Mouse (Mus musculus): ENCODE measurements at regions not wholly inside any gene's neighbourhood (a gene's known extent, or its start where the extent isn't known, plus 50 kb on each side); places are given as distances from the start of the nearest gene placed in this dataset.

- Histone ChIP-seq H3K27me3 (replicated peaks; ENCODE audit: control insufficient read depth, insufficient read depth, low read length) (peaks cover 3% of the 10 kb centered on the region; the same call in 1 of the 2 replicates), H3K4me3 (ENCODE audit: low read depth, low read length) (no peak overlapping the region), H3K4me2 (ENCODE audit: low read depth, low read length) (no peak overlapping the region), H3K36me3 (ENCODE audit: control insufficient read depth, insufficient read depth, low read length) (no peaks in the 10 kb centered on the region), H3K4me1 (ENCODE audit: control insufficient read depth, insufficient read depth, low read length) (no peaks in the 10 kb centered on the region; the same call in 1 of the 2 replicates), H3K27ac (replicated peaks; ENCODE audit: low read depth, low read length) (no peak overlapping the region), H3K9ac (ENCODE audit: low read depth, low read length) (no peak overlapping the region), H3K9me3 (ENCODE audit: control insufficient read depth, low read length) (no peaks in the 10 kb centered on the region)
- WGBS, result 38% methylated on average over 1 of the region's 1 CpGs
- no peak for DNase-seq (ENCODE audit: low spot score)
- ATAC-seq (ENCODE audit: low read depth), result no peak
Measured at GRCm38 (mm10) chr11:32937167-32937566, 112.8 kb upstream of the Smim23 start.

- 25% methylated on average over 9 of the region's 9 CpGs for WGBS
- Histone ChIP-seq H3K27ac (replicated peaks; ENCODE audit: low read depth, low read length) (0 out of 2 replicates have a peak overlapping the region, but pooled peaks have one; percentile 10), H3K36me3 (ENCODE audit: control insufficient read depth, insufficient read depth, low read length) (no peaks in the 10 kb centered on the region), H3K9me3 (ENCODE audit: control insufficient read depth, low read length) (0 out of 2 replicates have a peak, but pooled peaks cover 3% of the 10 kb centered on the region), H3K27me3 (replicated peaks; ENCODE audit: control insufficient read depth, insufficient read depth, low read length) (peaks cover 10% of the 10 kb centered on the region; the same call in 1 of the 2 replicates), H3K4me1 (ENCODE audit: control insufficient read depth, insufficient read depth, low read length) (peaks cover 21% of the 10 kb centered on the region), H3K4me3 (ENCODE audit: low read depth, low read length) (no peak overlapping the region), H3K9ac (ENCODE audit: low read depth, low read length) (no peak overlapping the region), H3K4me2 (ENCODE audit: low read depth, low read length) (no peak overlapping the region)
- ATAC-seq (ENCODE audit: low read depth) (peak; percentile 31; the same call in 1 of the 2 replicates), DNase-seq (ENCODE audit: low spot score) (peak; percentile 62)
Measured at GRCm38 (mm10) chr11:32931928-32932327, 107.5 kb upstream of the Smim23 start.

DNA sequence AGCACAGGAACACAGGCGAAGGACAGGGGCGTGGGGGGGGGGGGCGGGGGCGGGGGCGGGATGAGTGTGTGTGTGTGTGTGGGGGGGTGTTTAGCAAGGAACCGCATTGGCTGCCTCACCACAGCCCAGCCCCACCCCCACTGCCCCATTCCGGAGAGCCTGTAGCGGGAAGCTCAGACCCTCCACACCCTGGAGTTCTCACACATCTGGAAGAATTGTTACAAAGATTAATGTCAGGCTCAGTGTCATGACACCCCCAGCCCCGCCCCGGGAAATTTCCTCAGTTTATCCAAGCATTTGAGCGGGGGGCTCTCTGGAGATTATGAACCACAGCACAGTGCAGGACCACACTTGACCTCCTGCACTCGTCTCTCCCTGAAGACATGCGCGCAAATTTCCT lies 106.6 kb upstream of the Smim23 start:
- no peak overlapping the region for H3K9ac ChIP-seq (ENCODE audit: low read depth, low read length)

GRCm38 (mm10) chr11:32928837-32929236 lies 104.4 kb upstream of the Smim23 start:
- H3K9ac ChIP-seq (ENCODE audit: low read depth, low read length), result no peak overlapping the region
- DNase-seq (ENCODE audit: low spot score) (no peak), ATAC-seq (ENCODE audit: low read depth) (no peak)
- 46% methylated on average over 2 of the region's 2 CpGs for WGBS
- no peak overlapping the region for H3K4me3 ChIP-seq (ENCODE audit: low read depth, low read length)
- H3K4me1 ChIP-seq (ENCODE audit: control insufficient read depth, insufficient read depth, low read length), result peaks cover 44% of the 10 kb centered on the region
- no peak overlapping the region for H3K27ac ChIP-seq (replicated peaks; ENCODE audit: low read depth, low read length)
- H3K36me3 ChIP-seq (ENCODE audit: control insufficient read depth, insufficient read depth, low read length), result no peaks in the 10 kb centered on the region
- H3K4me2 ChIP-seq (ENCODE audit: low read depth, low read length), result no peak overlapping the region
- H3K27me3 ChIP-seq (replicated peaks; ENCODE audit: control insufficient read depth, insufficient read depth, low read length), result 0 out of 2 replicates have a peak, but pooled peaks cover 7% of the 10 kb centered on the region
- 0 out of 2 replicates have a peak, but pooled peaks cover 3% of the 10 kb centered on the region for H3K9me3 ChIP-seq (ENCODE audit: control insufficient read depth, low read length)

More for the DNA sequence above, 106.6 kb upstream of the Smim23 start:
- Histone ChIP-seq H3K4me3 (ENCODE audit: low read depth, low read length) (no peak overlapping the region), H3K4me2 (ENCODE audit: low read depth, low read length) (peak overlapping the region; percentile 41), H3K9me3 (ENCODE audit: control insufficient read depth, low read length) (0 out of 2 replicates have a peak, but pooled peaks cover 3% of the 10 kb centered on the region), H3K36me3 (ENCODE audit: control insufficient read depth, insufficient read depth, low read length) (no peaks in the 10 kb centered on the region), H3K27me3 (replicated peaks; ENCODE audit: control insufficient read depth, insufficient read depth, low read length) (peaks cover 10% of the 10 kb centered on the region; the same call in 1 of the 2 replicates), H3K4me1 (ENCODE audit: control insufficient read depth, insufficient read depth, low read length) (peaks cover 26% of the 10 kb centered on the region), H3K27ac (replicated peaks; ENCODE audit: low read depth, low read length) (no peak overlapping the region)
- 7% methylated on average over 12 of the region's 14 CpGs for WGBS
- DNase-seq (ENCODE audit: low spot score) (no peak), ATAC-seq (ENCODE audit: low read depth) (peak; percentile 24; the same call in 1 of the 2 replicates)

DNA sequence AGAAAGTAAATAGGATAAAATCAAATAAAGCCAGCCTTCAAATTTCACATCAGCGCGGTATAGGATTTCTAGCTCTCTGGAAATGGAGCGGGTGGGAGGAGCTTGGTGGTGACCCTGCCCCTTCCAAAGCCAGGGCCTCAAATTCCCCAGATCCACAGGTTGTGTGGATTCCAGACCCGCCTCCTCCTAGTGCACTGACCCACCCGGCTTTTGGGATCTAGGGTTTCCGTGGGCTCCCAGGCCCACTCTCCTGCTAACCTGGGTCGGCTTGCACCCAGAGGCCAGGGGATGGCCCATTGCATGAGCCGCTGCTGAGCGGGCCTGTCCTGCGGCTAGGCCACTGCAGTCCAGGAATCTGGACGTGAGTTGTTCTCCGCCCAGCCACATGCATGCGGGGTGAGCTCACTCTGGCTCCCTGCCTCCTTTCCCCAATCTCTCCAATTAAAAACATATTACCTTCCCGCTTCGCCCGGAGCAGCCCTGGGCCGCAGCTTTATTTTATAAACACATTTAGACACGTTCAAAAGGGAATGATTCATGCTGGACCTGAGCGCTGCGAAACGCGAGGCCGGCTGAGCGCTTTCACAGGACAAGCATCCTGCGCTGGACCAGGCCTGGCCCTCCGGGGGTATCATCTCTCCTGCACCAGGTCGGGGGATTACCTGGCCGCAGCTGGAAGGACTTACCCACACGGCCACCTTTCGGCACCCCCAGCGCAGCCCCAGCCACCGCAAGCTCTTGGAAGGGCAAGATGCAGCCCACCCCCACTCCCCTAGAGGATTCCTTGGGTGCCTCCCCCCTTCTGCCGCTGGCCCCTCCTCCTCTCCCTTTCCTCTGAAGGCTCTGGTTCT lies 101.2 kb upstream of the Smim23 start:
- Histone ChIP-seq H3K27ac (replicated peaks; ENCODE audit: low read depth, low read length) (peak overlapping the region; percentile 84), H3K4me2 (ENCODE audit: low read depth, low read length) (peak overlapping the region; percentile 54), H3K9me3 (ENCODE audit: control insufficient read depth, low read length) (0 out of 2 replicates have a peak, but pooled peaks cover 3% of the 10 kb centered on the region), H3K4me3 (ENCODE audit: low read depth, low read length) (peak overlapping the region; percentile 24), H3K36me3 (ENCODE audit: control insufficient read depth, insufficient read depth, low read length) (no peaks in the 10 kb centered on the region), H3K27me3 (replicated peaks; ENCODE audit: control insufficient read depth, insufficient read depth, low read length) (0 out of 2 replicates have a peak, but pooled peaks cover 7% of the 10 kb centered on the region), H3K4me1 (ENCODE audit: control insufficient read depth, insufficient read depth, low read length) (peaks cover 45% of the 10 kb centered on the region), H3K9ac (ENCODE audit: low read depth, low read length) (peak overlapping the region; percentile 45)
- 2% methylated on average over 32 of the region's 33 CpGs for WGBS
- DNase-seq (ENCODE audit: low spot score), result peak; percentile 91
- ATAC-seq (ENCODE audit: low read depth), result peak; percentile 93

- 43% methylated on average over 7 of the region's 7 CpGs for WGBS
- peak overlapping the region; percentile 54 for H3K4me2 ChIP-seq (ENCODE audit: low read depth, low read length)
- peak overlapping the region; percentile 84 for H3K27ac ChIP-seq (replicated peaks; ENCODE audit: low read depth, low read length)
- H3K36me3 ChIP-seq (ENCODE audit: control insufficient read depth, insufficient read depth, low read length), result no peaks in the 10 kb centered on the region
- no peak overlapping the region for H3K4me3 ChIP-seq (ENCODE audit: low read depth, low read length)
- no peak overlapping the region for H3K9ac ChIP-seq (ENCODE audit: low read depth, low read length)
- H3K4me1 ChIP-seq (ENCODE audit: control insufficient read depth, insufficient read depth, low read length), result peaks cover 42% of the 10 kb centered on the region
- no peak; the same call in 1 of the 2 replicates for ATAC-seq (ENCODE audit: low read depth)
- DNase-seq (ENCODE audit: low spot score), result no peak
- 0 out of 2 replicates have a peak, but pooled peaks cover 6% of the 10 kb centered on the region for H3K27me3 ChIP-seq (replicated peaks; ENCODE audit: control insufficient read depth, insufficient read depth, low read length)
- 0 out of 2 replicates have a peak, but pooled peaks cover 3% of the 10 kb centered on the region for H3K9me3 ChIP-seq (ENCODE audit: control insufficient read depth, low read length)
Measured at GRCm38 (mm10) chr11:32924932-32925331, 100.5 kb upstream of the Smim23 start.

DNA sequence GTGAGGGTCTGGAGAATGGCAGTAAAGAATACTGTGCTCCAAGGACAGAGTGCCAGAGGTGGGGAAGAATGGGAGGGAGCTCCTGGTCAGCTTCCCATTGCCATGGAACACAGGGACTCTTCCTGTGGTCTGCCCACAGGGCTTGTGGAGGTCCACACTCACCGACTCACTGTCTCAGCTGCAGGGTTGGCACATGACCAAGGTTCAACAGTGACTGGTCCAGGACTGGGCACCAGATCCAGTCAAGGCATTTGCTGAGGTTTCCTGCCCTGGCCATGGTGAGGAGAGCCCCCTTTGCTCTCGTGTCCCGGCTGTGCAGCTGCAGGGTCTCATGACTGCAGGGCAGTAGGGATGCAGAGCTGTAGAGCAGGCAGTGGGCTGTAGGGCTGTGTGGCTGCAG lies 88.7 kb upstream of the Smim23 start:
- 79% methylated on average over 3 of the region's 3 CpGs for WGBS
- ATAC-seq (ENCODE audit: low read depth) (no peak), DNase-seq (ENCODE audit: low spot score) (no peak)
- Histone ChIP-seq H3K36me3 (ENCODE audit: control insufficient read depth, insufficient read depth, low read length) (no peaks in the 10 kb centered on the region), H3K4me3 (ENCODE audit: low read depth, low read length) (no peak overlapping the region), H3K9me3 (ENCODE audit: control insufficient read depth, low read length) (no peaks in the 10 kb centered on the region), H3K4me1 (ENCODE audit: control insufficient read depth, insufficient read depth, low read length) (peaks cover 8% of the 10 kb centered on the region), H3K27me3 (replicated peaks; ENCODE audit: control insufficient read depth, insufficient read depth, low read length) (no peaks in the 10 kb centered on the region), H3K4me2 (ENCODE audit: low read depth, low read length) (no peak overlapping the region), H3K27ac (replicated peaks; ENCODE audit: low read depth, low read length) (no peak overlapping the region), H3K9ac (ENCODE audit: low read depth, low read length) (no peak overlapping the region)

- peaks cover 18% of the 10 kb centered on the region for H3K4me1 ChIP-seq (ENCODE audit: control insufficient read depth, insufficient read depth, low read length)
- 87% methylated on average over 4 of the region's 4 CpGs for WGBS
- DNase-seq (ENCODE audit: low spot score) (no peak), ATAC-seq (ENCODE audit: low read depth) (no peak)
- H3K4me3 ChIP-seq (ENCODE audit: low read depth, low read length), result no peak overlapping the region
- H3K9ac ChIP-seq (ENCODE audit: low read depth, low read length), result no peak overlapping the region
- H3K27ac ChIP-seq (replicated peaks; ENCODE audit: low read depth, low read length), result no peak overlapping the region
- H3K9me3 ChIP-seq (ENCODE audit: control insufficient read depth, low read length), result no peaks in the 10 kb centered on the region
- H3K27me3 ChIP-seq (replicated peaks; ENCODE audit: control insufficient read depth, insufficient read depth, low read length), result no peaks in the 10 kb centered on the region
- no peak overlapping the region for H3K4me2 ChIP-seq (ENCODE audit: low read depth, low read length)
- no peaks in the 10 kb centered on the region for H3K36me3 ChIP-seq (ENCODE audit: control insufficient read depth, insufficient read depth, low read length)
Measured at GRCm38 (mm10) chr11:32911791-32912190, 87.4 kb upstream of the Smim23 start.
